Mouse (Mus musculus) megakaryocyte, embryonic 14.5 days (primary cell): ENCODE measurements around the gene Plvap.

Experiments
- FLI1 ChIP-seq: IDR thresholded peaks from 2 replicates; pipeline ENCODE4 v1.6.1; 2012; ENCODE audit warnings: low read length, inconsistent platforms, mixed read lengths
- GATA1 ChIP-seq: IDR thresholded peaks from 3 replicates; pipeline ENCODE4 v1.6.1; 2012; ENCODE audit warnings: mixed read lengths, low read length, inconsistent platforms, borderline replicate concordance

DNA sequence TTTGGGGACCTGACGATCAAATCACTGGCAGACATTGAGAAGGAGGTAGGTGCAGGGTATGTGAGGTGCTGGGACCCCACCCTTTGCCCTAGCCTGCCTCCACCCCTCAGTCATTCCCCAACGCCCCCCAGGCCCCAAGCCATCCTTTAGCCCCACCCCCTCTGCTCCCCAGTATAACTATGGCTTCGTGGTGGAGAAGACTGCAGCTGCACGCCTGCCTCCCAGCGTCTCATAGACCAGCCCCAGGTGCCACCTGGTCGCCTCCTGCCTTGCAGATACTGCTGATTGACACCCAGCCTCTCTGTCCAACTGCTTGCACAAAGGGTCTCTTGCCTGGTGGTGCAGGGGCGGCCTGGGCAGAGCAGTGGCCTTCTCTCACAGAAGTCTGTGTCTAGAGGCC lies 36.0 kb upstream of the Plvap start:
- TF ChIP-seq GATA1 (no peak), FLI1 (no peak)
